Mouse (Mus musculus): ENCODE results near the gene Uba6. TPM values are rescaled to one million over a fixed set of nuclear protein-coding genes. Genes with fewer than 3 reads are reported as not detected.

The Uba6 gene
- total RNA-seq (2021), result 1 to 10 TPM; 3.8 to 4.0 TPM
- long read RNA-seq, experiment 1, result 0 reads
- long read RNA-seq, experiment 2, partial matches to known transcripts, result 0 of 4 reads
- long read RNA-seq, experiment 2, other reads (novel, unspliced or antisense), result 4 of 4 reads

DNA sequence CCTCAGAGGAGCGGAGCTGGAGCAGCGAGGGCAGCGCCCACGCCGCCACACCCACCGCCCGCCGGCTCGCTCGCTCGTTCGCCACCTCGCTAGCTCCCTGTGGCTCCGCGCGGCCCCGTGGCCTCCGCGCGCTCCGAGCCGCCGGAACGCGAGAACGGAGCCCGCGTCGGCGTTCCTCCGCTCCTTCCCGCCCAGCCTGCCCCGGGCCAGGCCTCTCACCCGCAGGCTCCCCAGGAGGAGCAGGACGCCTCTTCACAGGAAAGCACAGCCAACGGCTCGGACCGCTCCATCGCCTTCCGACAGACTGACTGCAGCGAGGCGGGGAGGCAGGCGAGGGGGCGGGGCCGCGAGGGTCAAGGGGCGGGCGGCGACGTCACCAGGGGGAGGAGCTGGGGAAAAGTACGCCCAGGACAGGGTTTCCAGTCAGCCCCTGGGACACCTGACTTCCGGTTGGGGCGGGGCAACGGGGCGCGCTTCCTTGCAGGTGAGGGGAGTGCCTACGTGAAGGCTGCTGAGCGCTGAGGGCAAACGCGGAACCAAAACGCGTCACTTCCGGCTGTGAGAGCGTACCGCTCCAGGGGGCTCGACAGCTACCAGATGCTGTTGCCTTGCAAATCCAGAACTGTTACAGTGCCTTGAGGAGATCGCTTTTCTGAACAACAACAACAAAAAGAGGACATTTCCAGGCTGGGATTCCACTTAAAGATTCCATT is at the start of gene Uba6:
Gene Uba6 (minus strand): TSS at position 355 of the 713 bp plus-strand sequence.
- peak; percentile 95 to 98 for DNase-seq
- intact Hi-C loops (cut with DNase I), result loop anchor here (5.0 kb wide), 1 partner anchor 105 kb away; the partner anchor contains the start of gene Cenpc1

- intact Hi-C loops (cut with DNase I), result no loop called here
Observed at GRCm38 (mm10) chr5:86197801-86198200, 25.2 kb upstream of the Uba6 start, which contains the start of gene Gnrhr. Gnrhr (minus strand) TSS chr5:86197901.

DNA sequence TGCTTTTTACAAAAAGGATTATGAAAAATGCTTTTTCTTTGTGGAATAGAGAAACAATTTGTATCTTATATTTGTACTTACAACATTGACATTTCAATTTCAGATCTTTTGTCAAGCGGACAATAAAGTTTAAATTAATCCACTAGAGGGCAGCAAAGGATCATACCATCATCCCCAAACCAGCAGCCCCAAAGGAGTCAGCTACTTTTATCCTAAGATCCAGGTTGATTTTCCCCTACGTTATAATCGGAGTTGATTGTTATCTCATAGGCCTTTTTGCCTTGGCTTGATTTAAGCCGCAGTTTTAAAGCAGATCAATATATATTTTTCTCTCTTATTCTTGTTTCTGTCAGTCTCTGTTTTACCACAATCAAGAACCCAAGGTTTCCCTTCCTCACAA is 18.8 kb upstream of the Uba6 start:
- intact Hi-C loops (cut with DNase I), result loop anchor here (5.0 kb wide), 2 partner anchors 124 to 216 kb away; partner anchors contain the start of gene Cenpc1
- DNase-seq, result no peak

More at GRCm38 (mm10) chr5:86197801-86198200, 25.2 kb upstream of the Uba6 start, which contains the start of gene Gnrhr:
- no peak for DNase-seq

DNA sequence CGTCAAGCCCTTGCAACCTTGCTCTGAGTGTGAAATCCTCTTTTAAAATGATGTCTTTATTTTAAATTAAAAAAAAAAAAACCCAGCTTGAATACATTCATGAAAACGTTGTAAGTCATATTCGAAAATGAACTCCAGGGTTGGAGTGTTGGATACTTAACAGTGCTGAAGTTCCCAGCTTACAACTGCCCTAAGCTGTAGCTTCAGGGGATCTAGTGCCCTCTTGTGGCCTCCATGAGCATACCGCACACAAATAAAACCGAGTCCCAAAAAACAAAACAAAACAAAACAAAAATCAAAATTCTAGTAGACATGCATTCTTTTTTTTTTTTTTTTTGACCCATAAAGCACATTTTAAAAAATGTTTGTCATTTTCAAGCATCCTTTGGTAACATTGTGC is 18.2 kb upstream of the Uba6 start:
- intact Hi-C loops (cut with DNase I), result loop anchor here (5.0 kb wide), 2 partner anchors 123 to 217 kb away; partner anchors contain the start of gene Cenpc1
- peak in 1 of 2 experiments; percentile 6 for DNase-seq

GRCm38 (mm10) chr5:86190290-86190689 is 17.7 kb upstream of the Uba6 start:
- intact Hi-C loops (cut with DNase I), result loop anchor here (5.0 kb wide), 2 partner anchors 123 to 217 kb away; partner anchors contain the start of gene Cenpc1
- DNase-seq, result peak in 1 of 2 experiments; percentile 8

DNA sequence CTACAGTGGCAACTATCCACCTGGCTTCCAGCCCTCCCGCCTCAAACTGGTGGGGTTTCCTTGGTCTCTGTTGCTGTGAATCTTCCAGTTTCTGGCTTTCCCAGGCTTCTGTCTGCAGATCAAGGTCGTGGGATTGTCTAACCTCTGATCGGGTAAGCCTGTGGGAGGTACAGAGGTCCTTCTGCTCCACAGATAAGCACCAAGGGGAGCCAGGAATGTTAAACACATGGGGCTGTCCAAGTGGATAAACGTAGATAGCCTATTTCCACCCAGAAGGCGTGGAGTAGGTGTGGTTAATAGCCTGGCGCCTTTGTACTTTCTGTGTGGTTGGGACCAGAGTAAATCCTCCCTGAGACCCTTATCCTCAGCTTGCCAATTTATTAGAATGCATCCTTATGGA is 14.8 kb upstream of the Uba6 start:
- intact Hi-C loops (cut with DNase I), result no loop called here
- no peak for DNase-seq

- intact Hi-C loops (cut with DNase I), result loop anchor here (5.0 kb wide), 1 partner anchor 106 kb away; the partner anchor contains the start of gene Cenpc1
- no peak for DNase-seq
Observed at GRCm38 (mm10) chr5:86173778-86174177, 1.2 kb upstream of the Uba6 start.

DNA sequence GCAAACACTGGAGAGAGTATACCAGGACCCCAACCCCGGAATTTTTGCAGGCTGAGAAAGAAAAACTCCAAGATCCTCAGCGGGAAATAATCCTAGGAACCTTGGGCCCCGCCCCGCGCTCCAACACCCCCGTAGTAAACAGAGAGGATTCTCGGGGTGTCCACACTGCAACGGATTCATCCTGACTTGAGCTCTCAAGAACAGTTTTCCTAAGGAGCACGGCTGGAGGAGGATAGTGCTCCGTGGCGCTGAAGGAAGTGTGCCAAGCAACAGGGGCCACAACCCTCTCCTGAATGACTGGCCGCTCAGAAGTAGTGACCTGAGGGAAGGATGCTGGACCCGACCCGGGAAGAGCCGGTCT is 535 bp downstream of the Uba6 start:
- no peak for DNase-seq
- intact Hi-C loops (cut with DNase I), result loop anchor here (5.0 kb wide), 1 partner anchor 105 kb away; the partner anchor contains the start of gene Cenpc1

- intact Hi-C loops (cut with DNase I), result no loop called here
Observed at GRCm38 (mm10) chr5:86129828-86130227, 42.8 kb downstream of the Uba6 start.

GRCm38 (mm10) chr5:86128749-86129148 is 43.9 kb downstream of the Uba6 start:
- DNase-seq, result no peak
- intact Hi-C loops (cut with DNase I), result no loop called here

More at GRCm38 (mm10) chr5:86129828-86130227, 42.8 kb downstream of the Uba6 start:
- no peak for DNase-seq

DNA sequence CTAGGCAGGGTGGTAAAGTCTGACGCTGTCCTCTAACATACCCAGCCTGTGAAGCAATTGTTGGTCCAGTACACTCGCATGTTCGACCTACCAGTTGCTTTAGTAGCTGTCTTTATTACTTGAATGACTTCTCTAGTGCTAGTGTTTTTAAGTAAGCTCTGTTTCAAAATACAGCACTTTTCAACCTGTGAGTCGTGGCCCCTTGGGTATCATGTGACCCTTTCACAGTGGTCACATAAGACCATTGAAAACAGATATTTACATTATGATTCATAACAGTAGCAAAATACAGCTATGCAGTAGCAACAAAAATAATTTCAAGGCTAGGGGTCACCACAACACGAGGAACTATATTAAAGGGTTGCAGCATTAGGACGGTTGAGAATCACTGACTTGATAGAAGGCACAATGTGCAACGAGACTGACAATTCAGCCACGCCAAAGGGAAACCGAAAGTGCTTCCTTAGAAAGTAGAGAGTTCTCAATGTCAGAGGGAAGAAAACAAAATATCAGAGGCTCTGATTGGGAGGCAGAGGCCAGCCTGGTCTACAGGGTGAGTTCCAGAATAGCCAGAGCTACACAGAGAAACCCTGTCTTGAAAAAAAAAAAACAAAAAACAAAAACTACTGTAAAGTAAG is 54.0 kb downstream of the Uba6 start:
- intact Hi-C loops (cut with DNase I), result no loop called here

DNA sequence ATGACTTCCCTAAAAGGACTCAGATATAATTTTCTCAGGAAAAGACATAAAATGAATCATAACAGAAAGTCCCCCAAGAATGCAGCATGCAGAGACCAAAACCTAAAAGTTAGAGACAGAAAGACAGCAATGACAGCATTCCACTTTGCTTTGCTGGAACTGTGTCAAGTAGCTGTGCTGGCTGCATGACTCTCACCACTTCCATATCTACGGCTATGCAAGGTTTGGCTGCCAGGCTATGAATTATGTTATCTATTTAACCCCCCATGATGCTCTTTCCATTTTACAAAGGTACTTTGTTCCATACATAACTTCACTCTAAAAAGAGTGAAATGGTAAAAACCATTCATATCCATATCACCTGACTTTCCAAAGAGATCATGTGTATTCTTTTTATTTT is 58.6 kb downstream of the Uba6 start:
- DNase-seq, result no peak
- intact Hi-C loops (cut with DNase I), result no loop called here

More for the DNA sequence above, 54.0 kb downstream of the Uba6 start:
- no peak for DNase-seq

DNA sequence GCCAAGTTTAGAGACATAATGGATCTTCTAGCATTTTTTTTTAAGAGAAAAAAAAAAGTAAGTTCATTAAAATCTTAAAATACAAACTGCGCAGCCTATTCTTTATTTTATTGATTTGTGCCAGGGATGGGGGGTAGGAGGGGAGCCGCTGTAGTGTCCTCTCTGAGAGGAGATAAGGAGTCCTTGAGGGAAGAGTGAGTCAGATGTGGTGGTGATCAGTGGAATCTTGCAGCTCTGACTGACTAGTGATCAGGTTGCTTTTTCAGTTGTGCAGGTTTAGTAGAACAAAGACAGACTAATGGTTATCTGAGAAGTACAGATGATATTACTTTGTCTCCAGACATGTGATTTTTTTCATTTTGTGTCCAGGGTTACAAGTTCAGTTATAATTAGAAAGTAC is 59.6 kb downstream of the Uba6 start:
- intact Hi-C loops (cut with DNase I), result no loop called here
- DNase-seq, result no peak

DNA sequence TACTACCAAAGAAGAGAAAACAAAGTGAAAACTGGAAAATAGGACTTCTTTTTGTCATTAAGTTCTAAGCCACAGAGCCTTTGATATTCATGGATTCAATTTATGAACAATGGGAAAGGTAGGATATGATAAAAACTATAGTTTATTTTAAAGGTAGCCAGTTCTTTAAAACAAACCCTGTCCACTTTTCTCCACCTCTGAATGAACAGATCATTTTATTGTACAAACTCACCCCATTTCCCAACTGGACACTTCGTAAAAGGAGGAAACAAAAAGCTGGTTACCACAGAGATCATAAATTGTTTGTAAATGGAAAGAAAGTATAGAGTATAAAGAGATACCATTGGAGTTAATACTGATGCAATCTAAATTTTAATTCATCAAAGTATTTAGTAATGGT is 61.5 kb downstream of the Uba6 start:
- DNase-seq, result no peak
- intact Hi-C loops (cut with DNase I), result no loop called here

DNA sequence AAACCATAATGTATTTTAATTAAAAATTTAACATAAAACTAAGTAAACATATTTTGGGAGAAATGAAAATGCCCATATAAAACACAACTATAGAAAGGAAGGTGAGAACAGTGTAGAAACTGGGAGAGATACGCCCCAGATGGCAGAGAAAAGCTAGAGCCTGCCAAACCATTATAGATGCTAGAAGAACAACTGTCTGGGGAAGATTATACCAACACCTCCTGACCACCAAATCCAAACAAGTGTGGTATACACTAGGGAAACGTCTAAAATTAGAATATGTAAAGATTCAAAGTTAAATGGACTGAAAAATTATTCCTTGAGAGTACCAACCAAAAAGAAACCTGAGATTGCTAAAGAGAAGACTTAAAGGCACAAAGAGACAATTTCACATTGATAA is 66.0 kb downstream of the Uba6 start:
- intact Hi-C loops (cut with DNase I), result no loop called here

DNA sequence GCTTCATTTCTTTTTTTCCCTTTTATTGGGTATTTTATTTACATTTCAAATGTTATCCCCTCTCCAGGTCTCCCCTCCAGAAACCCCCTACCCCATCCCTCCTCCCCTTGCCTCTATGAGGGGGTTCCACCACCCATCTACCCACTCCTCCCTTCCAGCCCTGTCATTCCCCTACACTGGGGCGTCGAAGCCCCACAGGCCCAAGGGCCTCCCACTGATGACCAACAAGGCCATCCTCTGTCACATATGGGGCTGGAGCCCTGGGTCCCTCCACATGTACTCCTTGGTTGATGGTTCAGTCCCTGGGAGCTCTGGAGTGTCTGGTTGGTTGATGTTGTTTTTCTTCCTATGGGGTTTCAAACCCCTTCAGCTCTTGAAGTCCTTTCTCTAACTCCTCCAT is 70.4 kb downstream of the Uba6 start:
- intact Hi-C loops (cut with DNase I), result no loop called here
- no peak for DNase-seq

More for the DNA sequence above, 66.0 kb downstream of the Uba6 start:
- no peak for DNase-seq

- no peak for DNase-seq
- intact Hi-C loops (cut with DNase I), result no loop called here
Observed at GRCm38 (mm10) chr5:86100621-86101020, 72.0 kb downstream of the Uba6 start.

- intact Hi-C loops (cut with DNase I), result no loop called here
- DNase-seq, result no peak
Observed at GRCm38 (mm10) chr5:86098988-86099387, 73.6 kb downstream of the Uba6 start.

GRCm38 (mm10) chr5:86094754-86095153 is 77.8 kb downstream of the Uba6 start:
- intact Hi-C loops (cut with DNase I), result no loop called here

GRCm38 (mm10) chr5:86086751-86087150 is 85.9 kb downstream of the Uba6 start:
- no peak for DNase-seq
- intact Hi-C loops (cut with DNase I), result no loop called here

More at GRCm38 (mm10) chr5:86094754-86095153, 77.8 kb downstream of the Uba6 start:
- DNase-seq, result no peak

DNA sequence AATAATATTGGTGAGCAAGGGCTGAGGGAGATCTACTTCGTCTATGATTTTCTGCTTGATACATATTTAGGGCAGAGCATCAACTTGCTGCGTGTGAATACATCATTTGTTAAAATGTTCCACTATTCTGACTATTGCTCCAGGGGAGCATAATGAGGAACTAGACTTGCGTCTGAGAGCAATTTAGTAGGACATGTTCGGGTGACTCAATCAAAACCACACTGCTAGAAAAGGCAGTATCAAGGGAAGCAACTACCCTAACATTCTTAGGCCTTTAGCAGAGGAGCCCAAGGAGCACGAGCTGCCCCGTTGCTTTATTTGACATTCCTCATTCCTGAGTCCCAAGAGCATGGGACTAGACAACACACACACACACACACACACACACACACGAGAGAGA is 87.6 kb downstream of the Uba6 start:
- intact Hi-C loops (cut with DNase I), result no loop called here

More for the DNA sequence above, 87.6 kb downstream of the Uba6 start:
- DNase-seq, result no peak
